Mouse (Mus musculus) thymus, postnatal 14 days (tissue): Measurements from ENCODE around the gene P2ry1.
A peak's percentile ranks its signal among the peaks of the same experiment; 100 is the strongest.

Experiments used
- DNase-seq: peaks from one replicate; pipeline ENCODE4 v3.0.0; 2021

The P2ry1 gene

GRCm38 (mm10) chr3:61002587-61003501 lies at the start of gene P2ry1:
P2ry1 (plus strand) TSS chr3:61002795.
- peak; percentile 84 for DNase-seq

GRCm38 (mm10) chr3:60953199-60953736 lies 49.3 kb upstream of the P2ry1 start:
- no peak for DNase-seq

- DNase-seq = no peak
Observed at GRCm38 (mm10) chr3:60954073-60954472, 48.5 kb upstream of the P2ry1 start.

- DNase-seq = no peak
Observed at GRCm38 (mm10) chr3:60958769-60959168, 43.8 kb upstream of the P2ry1 start.

- DNase-seq = no peak
Observed at GRCm38 (mm10) chr3:60965137-60965536, 37.5 kb upstream of the P2ry1 start.

- no peak for DNase-seq
Observed at GRCm38 (mm10) chr3:60974944-60975343, 27.7 kb upstream of the P2ry1 start.

- no peak for DNase-seq
Observed at GRCm38 (mm10) chr3:60982109-60982508, 20.5 kb upstream of the P2ry1 start.

- no peak for DNase-seq
Observed at GRCm38 (mm10) chr3:60998064-60998463, 4.5 kb upstream of the P2ry1 start.

- no peak for DNase-seq
Observed at GRCm38 (mm10) chr3:60999715-61000114, 2.9 kb upstream of the P2ry1 start.

- no peak for DNase-seq
Observed at GRCm38 (mm10) chr3:61000747-61001146, 1.8 kb upstream of the P2ry1 start.

- DNase-seq = peak; percentile 40
Observed at GRCm38 (mm10) chr3:61001852-61002586, 576 bp upstream of the P2ry1 start.

GRCm38 (mm10) chr3:61004611-61005010 lies 2.0 kb downstream of the P2ry1 start:
- no peak for DNase-seq

- DNase-seq = no peak
Observed at GRCm38 (mm10) chr3:61011660-61012059, 9.1 kb downstream of the P2ry1 start.

GRCm38 (mm10) chr3:61012550-61012949 lies 10.0 kb downstream of the P2ry1 start:
- DNase-seq = no peak

- DNase-seq = no peak
Observed at GRCm38 (mm10) chr3:61016733-61017132, 14.1 kb downstream of the P2ry1 start.

- DNase-seq = no peak
Observed at GRCm38 (mm10) chr3:61032100-61032499, 29.5 kb downstream of the P2ry1 start.

GRCm38 (mm10) chr3:61035633-61036032 lies 33.0 kb downstream of the P2ry1 start:
- no peak for DNase-seq

- no peak for DNase-seq
Observed at GRCm38 (mm10) chr3:61039916-61040315, 37.3 kb downstream of the P2ry1 start.

GRCm38 (mm10) chr3:61049976-61050672 lies 47.5 kb downstream of the P2ry1 start:
- DNase-seq = no peak
